Mouse (Mus musculus) splenic B cell, adult 2 months (primary cell): ENCODE measurements around the gene Tcirg1.

Experiments
- DNase-seq: peaks from one replicate; pipeline ENCODE4 v3.0.0-alpha.2; 2011; ENCODE audit warnings: low read depth, low spot score
- H3K27me3 ChIP-seq: 2 replicates; pipeline ENCODE4 v1.6.1; 2012; ENCODE audit warnings: mild to moderate bottlenecking, low read length, moderate library complexity, mixed read lengths; ENCODE audit not compliant: control insufficient read depth, poor library complexity, insufficient read depth, severe bottlenecking
- H3K36me3 ChIP-seq: 2 replicates; pipeline ENCODE4 v1.6.1; 2012; ENCODE audit warnings: mild to moderate bottlenecking, low read length, moderate library complexity, mixed read lengths; ENCODE audit not compliant: control insufficient read depth, poor library complexity, insufficient read depth, severe bottlenecking

Gene Tcirg1

DNA sequence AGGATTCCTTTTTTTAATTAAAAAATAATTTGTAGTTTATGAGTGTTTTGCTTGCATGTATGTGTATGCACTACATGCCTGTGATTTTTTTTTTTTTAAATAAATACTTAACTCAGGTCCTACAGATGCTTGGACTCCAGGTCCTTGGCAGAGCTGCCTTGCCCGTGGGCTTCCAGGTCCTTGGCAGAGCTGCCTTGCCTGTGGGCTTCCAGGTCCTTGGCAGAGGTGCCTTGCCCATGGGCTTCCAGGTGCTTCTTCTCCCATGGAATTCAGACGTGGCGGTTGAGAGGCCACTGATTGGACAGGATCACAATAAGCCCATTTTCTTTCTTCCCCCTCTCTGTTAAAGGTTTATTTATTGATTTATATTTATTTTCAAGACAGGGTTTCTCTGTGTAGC is 49.7 kb downstream of the Tcirg1 start:
- H3K36me3 ChIP-seq, result no peaks in the 10 kb centered on the region; the same call in 1 of the 2 replicates
- DNase-seq, result no peak

GRCm38 (mm10) chr19:3855601-3856000 is 51.3 kb downstream of the Tcirg1 start:
- Histone ChIP-seq H3K36me3 (no peaks in the 10 kb centered on the region; the same call in 1 of the 2 replicates), H3K27me3 (no peaks in the 10 kb centered on the region)
- no peak for DNase-seq

More for the DNA sequence above, 49.7 kb downstream of the Tcirg1 start:
- H3K27me3 ChIP-seq, result no peaks in the 10 kb centered on the region

DNA sequence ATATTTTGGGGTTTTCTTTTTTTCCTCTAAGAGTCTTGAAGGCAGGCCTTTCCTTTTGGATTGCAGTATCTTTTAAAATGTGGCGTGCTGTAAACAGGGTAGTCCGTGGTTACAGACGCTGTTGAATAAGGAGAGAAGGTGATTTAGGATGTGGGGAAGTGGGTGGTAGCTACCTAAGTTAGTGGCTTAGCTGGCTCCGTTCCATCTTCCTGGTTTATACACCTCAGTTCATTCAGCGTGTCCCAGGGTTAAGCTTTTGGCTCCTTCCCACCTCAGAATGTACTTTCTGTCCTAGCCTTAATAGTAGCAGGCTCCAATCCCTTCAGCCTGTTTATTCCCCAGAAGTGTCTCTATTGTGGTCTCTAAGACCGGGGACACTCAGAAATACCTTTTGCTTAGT is 51.8 kb downstream of the Tcirg1 start:
- DNase-seq, result no peak
- no peaks in the 10 kb centered on the region; the same call in 1 of the 2 replicates for H3K36me3 ChIP-seq
- no peaks in the 10 kb centered on the region for H3K27me3 ChIP-seq

- no peaks in the 10 kb centered on the region; the same call in 1 of the 2 replicates for H3K36me3 ChIP-seq
- H3K27me3 ChIP-seq, result no peaks in the 10 kb centered on the region
- DNase-seq, result no peak
Observed at GRCm38 (mm10) chr19:3853891-3854290, 53.0 kb downstream of the Tcirg1 start.

GRCm38 (mm10) chr19:3853121-3853520 is 53.8 kb downstream of the Tcirg1 start:
- DNase-seq, result no peak
- no peaks in the 10 kb centered on the region; the same call in 1 of the 2 replicates for H3K36me3 ChIP-seq
- H3K27me3 ChIP-seq, result no peaks in the 10 kb centered on the region

GRCm38 (mm10) chr19:3851979-3852681 is 54.8 kb downstream of the Tcirg1 start:
- H3K27me3 ChIP-seq, result no peaks in the 10 kb centered on the region
- DNase-seq, result peak; percentile 46
- no peaks in the 10 kb centered on the region for H3K36me3 ChIP-seq

DNA sequence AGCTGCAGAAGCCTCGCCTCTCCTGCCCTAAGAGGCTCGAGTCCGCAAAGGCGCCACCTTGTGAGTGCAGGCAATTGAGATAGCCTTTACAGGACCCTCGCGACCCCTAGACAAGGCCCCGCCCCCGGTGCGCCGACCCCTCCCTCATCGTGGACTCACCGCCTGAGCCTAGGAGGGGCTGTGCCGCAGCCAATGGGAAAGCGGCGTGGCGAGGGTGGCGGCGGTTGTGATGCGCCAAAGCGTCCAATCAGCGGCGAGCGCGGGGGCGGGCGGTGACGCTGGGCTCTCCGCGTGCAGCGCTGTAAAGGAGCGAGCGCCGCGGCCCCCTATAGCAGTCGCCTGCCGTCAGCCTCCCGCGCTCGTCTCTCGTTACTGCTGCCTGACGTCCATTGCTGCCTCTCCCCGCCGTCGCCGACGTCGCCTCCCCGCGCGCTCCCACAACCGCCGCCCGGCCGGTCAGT is 55.4 kb downstream of the Tcirg1 start, which contains the start of gene Chka:
Gene Chka (plus strand): TSS at position 272 of the 461 bp plus-strand sequence.
- Histone ChIP-seq H3K36me3 (no peaks in the 10 kb centered on the region), H3K27me3 (no peaks in the 10 kb centered on the region)
- peak; percentile 98 for DNase-seq

GRCm38 (mm10) chr19:3850847-3851469 is 56.0 kb downstream of the Tcirg1 start:
- Histone ChIP-seq H3K36me3 (no peaks in the 10 kb centered on the region), H3K27me3 (no peaks in the 10 kb centered on the region)
- DNase-seq, result peak; percentile 54

- H3K36me3 ChIP-seq, result no peaks in the 10 kb centered on the region
- no peak for DNase-seq
- no peaks in the 10 kb centered on the region for H3K27me3 ChIP-seq
Observed at GRCm38 (mm10) chr19:3850076-3850475, 56.9 kb downstream of the Tcirg1 start.

- H3K36me3 ChIP-seq, result no peaks in the 10 kb centered on the region
- H3K27me3 ChIP-seq, result no peaks in the 10 kb centered on the region
Observed at GRCm38 (mm10) chr19:3849251-3849650, 57.7 kb downstream of the Tcirg1 start.

DNA sequence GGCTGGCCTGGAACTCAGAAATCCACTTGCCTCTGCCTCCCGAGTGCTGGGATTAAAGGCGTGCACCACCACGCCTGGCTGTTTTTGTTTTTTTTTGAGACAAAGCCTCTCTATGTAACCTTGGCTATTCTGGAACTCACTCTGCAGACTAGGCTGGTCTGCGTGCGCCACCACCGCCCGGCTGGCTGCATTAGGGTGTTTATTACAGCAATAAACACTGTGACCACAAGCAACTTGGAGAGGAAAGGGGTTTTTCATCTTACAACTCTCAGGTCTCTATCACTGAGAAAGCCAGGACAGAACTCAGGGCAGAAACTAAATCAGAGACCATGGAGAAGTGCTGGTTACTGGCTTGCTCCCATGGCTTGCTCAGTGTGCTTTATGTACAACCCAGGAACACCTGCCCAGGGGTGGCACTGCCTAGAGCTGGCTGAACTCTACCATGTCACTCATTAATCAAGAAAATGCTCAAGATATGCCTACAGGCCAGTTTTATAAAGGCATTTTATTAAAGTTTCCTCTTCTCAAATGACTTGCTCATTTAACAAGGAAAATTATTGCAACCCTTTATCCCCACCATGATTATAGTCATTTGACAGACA is 58.6 kb downstream of the Tcirg1 start:
- Histone ChIP-seq H3K36me3 (no peaks in the 10 kb centered on the region), H3K27me3 (no peaks in the 10 kb centered on the region)
- no peak for DNase-seq

More at GRCm38 (mm10) chr19:3849251-3849650, 57.7 kb downstream of the Tcirg1 start:
- DNase-seq, result no peak

DNA sequence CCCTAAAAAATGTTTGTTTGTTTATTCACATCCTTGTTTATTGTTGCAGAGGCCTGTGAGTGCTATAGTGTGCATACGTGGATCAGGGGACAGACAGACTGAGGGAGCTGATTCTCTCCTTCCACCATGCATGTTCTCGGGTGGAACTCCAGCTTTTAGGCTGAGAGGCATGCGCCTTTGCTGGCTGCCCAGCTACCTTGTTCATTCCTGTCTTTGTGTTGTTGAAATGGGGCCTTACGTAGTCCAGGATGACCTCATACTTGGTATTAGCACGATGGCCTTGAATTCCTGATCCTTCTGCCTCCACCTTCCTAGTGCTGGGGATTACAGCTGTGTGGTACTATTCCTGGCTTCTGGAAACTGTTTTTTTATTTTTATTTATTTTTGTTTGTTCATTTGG is 59.2 kb downstream of the Tcirg1 start:
- no peaks in the 10 kb centered on the region for H3K36me3 ChIP-seq
- DNase-seq, result no peak
- no peaks in the 10 kb centered on the region for H3K27me3 ChIP-seq

- Histone ChIP-seq H3K27me3 (no peaks in the 10 kb centered on the region), H3K36me3 (no peaks in the 10 kb centered on the region)
- peak; percentile 18 for DNase-seq
Observed at GRCm38 (mm10) chr19:3846676-3847604, 60.0 kb downstream of the Tcirg1 start.
